Mouse (Mus musculus) inflammation-experienced regulatory T-cells, adult 16 weeks (primary cell): ENCODE results near the gene Smim1. TPM values are rescaled to one million over a fixed set of nuclear protein-coding genes. Genes with fewer than 3 reads are reported as not detected.

Experiments used
- polyA plus RNA-seq: library from polyadenylated mRNA; unstranded; fragments of 100-300 nt; shearing (Covaris generic); gene quantifications from one replicate; pipeline ENCODE4 v1.2.1, GENCODE M21; 2017

Smim1 gene
- polyA plus RNA-seq = 0.48 TPM

DNA sequence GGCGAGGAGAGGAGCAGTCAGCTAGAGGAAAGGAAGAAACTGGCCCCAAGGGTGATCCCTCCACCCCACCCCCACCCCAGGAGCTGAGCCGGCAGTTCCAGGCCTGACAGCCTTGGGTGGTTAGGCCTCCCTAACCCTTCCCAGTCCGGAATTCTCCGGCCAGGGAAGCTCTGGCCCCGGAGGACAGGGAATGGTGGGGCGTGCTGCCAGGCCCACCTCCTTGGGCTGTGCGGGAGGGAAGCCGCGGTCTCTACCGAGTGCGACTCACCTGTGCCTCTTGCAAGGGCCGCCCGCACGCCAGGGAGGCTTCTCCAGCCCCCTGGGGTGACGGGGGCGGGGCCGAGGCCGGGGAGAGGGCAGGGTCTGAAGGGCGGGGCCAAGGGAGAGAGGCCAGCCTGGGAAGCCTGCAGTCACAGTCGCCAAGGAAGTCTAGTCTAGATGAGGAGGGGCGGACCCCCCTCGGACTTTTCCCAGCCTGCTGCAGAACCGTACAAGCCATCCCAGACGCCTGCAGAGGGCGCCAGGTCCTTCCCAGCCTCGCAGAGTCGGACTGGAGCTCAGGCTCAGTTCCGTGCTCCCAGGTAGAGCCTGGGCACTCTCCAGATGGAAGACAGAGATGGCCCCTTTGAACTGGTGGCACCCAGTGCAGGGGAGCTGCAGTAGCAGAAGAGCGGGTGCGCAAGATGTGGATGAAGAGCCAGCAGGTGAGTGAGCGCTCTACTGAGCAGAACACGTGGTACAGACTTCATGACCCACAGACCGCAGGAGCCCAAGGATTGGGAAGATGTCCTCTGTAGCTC lies at the start of gene Smim1:
Gene Smim1 (minus strand): TSS at position 590 of the 800 bp plus-strand sequence.

GRCm38 (mm10) chr4:154042577-154042976 lies 16.5 kb upstream of the Smim1 start, which contains the start of gene Ccdc27:
Gene Ccdc27, minus strand, starts transcription at chr4:154042677.

GRCm38 (mm10) chr4:154011646-154012089 lies 14.4 kb downstream of the Smim1 start, which contains the start of gene Lrrc47:
Gene Lrrc47, plus strand, starts transcription at chr4:154011731.

GRCm38 (mm10) chr4:153974431-153975291 lies 51.4 kb downstream of the Smim1 start, which contains the start of the genes Dffb and Cep104:
Gene Dffb, minus strand, starts transcription at chr4:153975126.
Gene Cep104, plus strand, starts transcription at chr4:153975194.

Other genes with a start within 250 kb of the Smim1 start
- 79.1 TPM for gene A430005L14Rik, start 69.0 kb downstream of the Smim1 start, polyA plus RNA-seq
- 26.1 TPM for gene Dffb, start 51.1 kb downstream of the Smim1 start, polyA plus RNA-seq
- 10.4 TPM for gene Cep104, start 51.0 kb downstream of the Smim1 start, polyA plus RNA-seq
- gene Lrrc47, start 14.5 kb downstream of the Smim1 start, polyA plus RNA-seq = 2.2 TPM
- not detected for gene Ccdc27, start 16.4 kb upstream of the Smim1 start, polyA plus RNA-seq
- gene Trp73, start 114.0 kb upstream of the Smim1 start, polyA plus RNA-seq = 0.09 TPM
- gene Wrap73, start 116.1 kb upstream of the Smim1 start, polyA plus RNA-seq = 40.2 TPM
- gene Tprgl, start 134.4 kb upstream of the Smim1 start, polyA plus RNA-seq = 30.2 TPM
- 0.10 TPM for gene Megf6, start 144.5 kb upstream of the Smim1 start, polyA plus RNA-seq